Mouse (Mus musculus) layer of hippocampus, postnatal 25 days (tissue): ENCODE measurements at regions not wholly inside any gene's neighbourhood (a gene's known extent, or its start where the extent isn't known, plus 50 kb on each side); places are given as distances from the start of the nearest gene placed in this dataset.

ENCODE experiments used
- DNase-seq, 2 experiments: peaks; one replicate each; pipeline ENCODE4 v3.0.0; 2022; ENCODE audit warnings: mixed read lengths in 2 of 2, low spot score in 1 of 2; ENCODE audit errors: extremely low spot score in 1 of 2

DNA sequence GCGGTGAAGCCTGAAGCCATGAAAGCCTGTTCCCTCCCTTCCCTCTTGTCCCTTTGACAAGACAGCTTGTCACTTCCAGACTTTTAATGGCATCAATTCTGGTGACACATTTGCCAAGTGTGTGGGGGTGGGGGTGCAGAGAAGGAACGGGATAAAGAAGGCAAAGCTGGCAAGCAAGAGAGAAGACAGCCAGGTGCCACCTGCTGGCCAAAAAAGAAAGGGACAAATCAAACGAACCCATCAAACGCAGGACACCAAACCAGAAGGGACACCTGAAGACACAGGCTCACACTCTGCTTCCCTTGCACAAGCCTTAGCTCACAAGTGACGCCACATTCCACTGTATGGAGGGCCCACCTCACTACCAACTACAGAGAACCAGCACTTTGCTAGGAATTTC lies 197.0 kb upstream of the Klf14 start:
- peak in 1 of 2 experiments; percentile 64 for DNase-seq

DNA sequence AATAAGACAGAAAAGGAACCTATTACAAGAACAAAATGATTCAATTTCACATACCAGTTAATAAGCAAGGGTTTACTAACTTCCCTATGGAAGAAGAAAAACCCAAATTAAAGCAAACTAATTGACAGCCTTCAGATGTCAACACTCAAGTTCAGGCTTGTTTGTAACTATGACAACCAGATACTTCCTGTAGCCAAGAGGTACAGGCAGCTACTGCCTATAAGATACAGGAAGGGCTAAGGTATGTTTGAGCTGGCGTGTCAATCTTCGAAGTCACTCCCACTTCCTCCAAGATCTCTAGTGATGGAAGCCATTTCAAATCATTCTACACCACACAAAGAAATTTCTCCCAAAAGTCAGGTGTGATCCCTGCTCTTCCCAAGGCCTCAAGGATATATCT lies 198.1 kb upstream of the Klf14 start:
- DNase-seq: no peak

DNA sequence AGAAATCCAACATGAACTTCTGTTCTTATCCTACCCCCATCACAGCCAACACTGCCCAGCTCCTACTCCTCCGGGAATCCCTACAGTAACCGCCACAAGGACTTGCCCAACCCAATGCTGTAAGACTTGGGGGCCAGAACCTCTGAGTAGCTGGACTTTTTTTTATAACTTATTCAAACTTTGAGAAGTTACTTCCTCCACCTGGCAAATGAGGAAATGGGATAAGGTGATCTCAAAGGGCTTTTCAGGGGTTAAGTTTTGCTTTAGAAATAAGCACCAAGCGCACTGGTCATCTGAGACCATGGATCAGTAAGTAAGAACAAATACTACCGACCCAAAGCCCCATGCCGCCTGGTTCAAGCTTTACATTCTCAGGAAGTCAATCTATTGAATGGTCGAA lies 198.6 kb upstream of the Klf14 start:
- DNase-seq: no peak

DNA sequence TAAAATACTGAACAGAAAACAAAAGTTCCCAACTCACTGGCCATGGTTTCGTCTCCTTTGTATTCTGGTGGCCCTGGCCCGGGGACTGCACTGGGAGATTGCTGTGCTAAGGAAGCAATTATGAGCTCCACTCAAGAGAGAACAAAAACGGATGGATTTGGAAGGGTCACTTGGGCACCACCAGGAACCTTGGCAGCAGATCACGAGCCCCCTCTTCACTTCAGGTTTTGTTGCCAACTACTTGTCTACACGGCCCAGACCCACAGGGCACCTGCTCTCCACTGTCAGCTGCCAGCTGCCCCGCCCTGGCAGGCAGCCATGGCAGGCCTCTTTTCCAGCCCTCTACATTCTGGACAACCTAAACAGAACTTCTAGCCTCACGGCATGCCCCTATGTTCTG lies 199.8 kb upstream of the Klf14 start:
- no peak for DNase-seq

DNA sequence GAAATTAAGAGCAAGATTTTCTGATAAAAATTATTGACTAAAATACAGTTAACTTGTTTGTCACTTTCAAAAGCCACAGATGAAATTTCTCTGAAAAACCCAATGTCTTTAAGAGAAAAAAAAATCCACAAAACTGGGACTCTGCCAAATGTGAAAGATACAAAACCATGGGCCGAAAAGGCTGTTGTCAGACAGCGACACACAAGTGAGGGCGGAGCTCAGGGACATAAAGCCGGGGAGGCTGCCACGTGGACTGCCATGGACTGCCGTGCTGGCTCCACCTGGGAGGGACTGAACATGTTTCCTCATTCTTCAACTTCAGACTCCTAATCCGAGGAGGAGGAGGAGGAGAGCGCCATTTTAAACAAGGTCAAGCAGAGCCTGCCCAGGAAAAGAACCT lies 200.4 kb upstream of the Klf14 start:
- DNase-seq: no peak

DNA sequence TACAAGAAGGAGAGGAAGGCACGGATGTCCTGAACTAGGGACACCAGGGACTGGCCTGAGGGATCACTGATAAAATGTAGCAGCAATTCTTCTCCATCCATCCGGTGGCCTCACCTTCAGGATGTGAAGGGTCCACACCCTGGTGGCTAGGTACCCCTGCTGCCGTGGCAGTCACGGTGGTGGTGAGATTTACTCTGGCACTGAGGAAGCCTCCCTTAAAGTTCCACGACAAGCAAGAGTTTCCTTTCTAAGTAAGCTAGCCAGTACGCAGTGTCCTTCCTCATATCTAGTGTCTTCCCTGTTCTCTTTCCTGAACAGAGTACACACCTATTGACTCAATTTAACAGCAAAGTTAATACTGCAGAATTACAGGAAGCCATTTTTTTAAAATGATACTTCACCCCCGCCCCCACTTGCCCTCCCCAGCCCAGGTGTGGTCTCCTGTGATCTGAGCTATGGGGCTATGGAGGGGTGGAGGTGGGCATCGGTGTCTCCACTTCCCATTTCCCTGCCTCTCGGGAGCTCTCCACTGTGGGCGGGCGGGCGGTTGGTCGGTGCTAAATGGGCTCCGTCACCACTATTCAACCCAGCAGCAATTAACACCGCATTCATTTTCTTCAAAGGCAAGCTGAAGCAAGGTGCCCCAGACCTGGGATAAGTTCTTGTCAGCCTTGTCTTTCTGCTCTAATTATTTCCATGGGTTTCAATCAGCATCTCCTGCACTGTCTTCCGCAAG lies 201.2 kb upstream of the Klf14 start:
- DNase-seq: no peak

DNA sequence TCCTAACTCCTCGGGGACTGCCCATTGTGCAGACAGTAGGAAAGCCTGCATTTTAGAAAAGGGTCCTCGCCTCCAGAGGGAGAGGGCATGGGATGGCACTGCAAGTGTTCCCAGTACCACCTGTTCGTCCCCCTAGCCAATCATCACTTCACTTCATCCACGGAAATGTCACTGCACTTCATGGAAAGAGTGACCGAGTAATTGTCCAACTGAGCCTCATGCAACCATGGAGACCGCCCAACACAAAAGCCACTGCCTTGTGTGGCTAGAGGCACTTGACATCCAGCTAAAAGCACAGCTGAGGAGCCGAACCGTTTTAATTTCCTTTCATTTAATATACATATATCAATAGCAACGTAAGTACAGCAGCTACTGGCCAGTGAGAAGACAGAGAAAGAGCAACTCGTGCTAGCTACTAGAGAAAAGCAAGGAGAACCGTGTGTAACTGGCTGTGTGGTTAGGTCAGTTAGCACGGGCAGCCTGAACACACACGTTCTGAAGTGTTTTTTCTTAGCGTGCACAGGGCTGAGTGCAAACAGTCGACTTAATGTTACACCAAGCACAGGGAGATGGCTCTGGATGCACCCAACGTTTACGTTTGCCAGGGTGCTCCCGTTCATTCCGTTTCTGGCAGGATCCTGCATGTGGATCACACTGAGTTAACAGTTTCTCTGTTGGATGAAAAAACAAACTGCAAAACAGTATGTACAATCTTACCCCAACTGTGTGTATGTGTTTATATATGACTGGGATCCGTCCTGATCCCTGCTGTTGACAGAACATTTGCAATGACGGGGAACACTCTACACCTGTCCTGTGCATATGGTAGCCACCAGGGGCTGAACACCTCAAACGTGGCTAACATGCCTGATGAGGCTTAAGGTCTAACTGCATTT lies 202.8 kb upstream of the Klf14 start:
- DNase-seq: no peak

DNA sequence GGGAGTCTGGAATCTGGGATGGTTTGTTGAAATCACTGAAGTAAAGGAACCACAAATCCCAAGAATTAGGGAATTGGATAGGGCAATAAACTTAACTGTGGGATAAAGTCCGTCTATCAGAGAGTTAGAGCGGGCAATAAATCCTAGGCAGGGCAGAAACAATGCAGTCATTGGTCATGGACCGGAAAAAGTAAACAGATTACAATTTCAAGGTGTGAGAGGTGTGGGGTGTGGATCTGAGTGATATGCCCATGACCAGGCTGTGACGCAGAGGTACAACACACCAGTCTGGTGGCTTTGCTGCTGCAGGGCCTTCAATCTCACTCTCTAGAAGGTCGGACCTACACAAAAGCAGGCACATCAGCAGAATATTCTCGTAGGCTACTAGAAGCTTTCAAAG lies 206.1 kb upstream of the Klf14 start:
- no peak for DNase-seq

DNA sequence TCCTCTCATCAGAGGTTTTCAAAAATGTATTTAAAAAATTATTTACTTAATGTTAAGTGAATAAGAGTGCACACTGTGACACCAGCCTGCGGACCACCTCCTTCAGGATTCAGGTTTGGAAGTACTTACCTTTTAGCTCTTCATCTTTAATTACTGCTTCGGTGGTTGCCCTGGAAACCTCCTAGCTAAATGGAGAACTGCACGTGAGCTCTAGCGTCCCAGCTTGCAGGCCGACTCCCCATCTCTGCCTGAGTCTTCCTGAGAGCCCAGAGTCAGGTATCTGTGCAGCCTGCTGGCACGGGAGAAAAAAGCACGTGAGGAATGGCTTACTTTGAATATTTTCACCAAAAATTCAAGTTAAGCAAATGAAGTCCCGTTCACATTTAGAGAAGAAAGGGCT lies 207.5 kb upstream of the Klf14 start:
- DNase-seq: no peak

DNA sequence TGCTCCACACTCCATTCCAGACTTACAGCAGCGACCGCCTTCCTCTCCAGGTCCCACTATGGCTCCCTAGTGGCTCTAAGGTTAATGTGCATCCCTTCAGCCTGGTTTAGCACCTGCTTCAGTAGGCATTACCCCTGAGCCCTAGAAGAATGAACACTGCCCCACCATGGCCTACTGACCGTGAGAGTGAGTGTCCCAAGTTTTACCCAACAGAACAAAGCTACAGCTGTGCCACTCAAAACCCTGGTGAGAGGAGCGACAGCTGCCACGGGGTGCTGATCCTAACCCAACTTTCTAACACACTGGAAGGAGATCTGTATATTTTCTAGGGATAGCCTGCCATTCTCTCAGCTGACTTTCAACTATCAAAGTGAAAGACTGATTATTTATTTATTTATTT lies 208.9 kb upstream of the Klf14 start:
- no peak for DNase-seq

DNA sequence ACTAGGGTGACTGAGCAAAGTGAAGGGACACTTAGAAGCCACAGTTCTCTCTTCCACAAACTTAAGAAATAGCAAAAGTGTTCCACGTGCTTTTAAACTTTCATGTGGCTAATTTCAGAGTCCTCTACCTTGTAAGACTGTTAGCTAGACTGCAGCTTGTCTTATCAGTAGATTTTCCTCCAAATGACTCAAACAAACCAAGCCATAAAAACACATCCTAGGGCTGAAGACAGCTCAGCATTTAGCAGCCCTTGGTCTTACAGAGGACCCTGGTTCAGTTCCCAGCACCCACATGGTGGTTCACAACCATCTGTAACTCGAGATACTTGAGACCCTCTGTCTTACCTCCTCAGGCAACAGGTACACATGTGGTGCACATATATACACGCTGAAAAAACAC lies 209.9 kb upstream of the Klf14 start:
- no peak for DNase-seq

DNA sequence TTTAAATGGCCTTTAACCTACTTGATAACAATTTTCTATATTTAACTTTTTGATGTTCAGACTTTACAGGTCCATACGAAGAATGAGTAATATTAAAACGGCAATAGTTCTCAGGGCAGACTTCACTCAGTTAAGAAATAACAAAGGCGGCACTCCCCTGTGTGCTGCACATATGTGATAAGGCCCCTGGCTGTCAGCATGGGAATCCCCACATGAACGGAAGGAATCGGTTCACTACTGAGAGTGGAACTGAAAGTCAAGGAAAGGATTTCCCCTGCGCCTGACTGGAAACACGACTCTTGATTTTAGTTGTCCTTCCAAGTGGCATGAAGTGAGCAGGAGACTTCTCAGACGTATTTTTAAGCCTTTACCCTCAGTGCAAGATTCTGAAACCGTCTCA lies 210.5 kb upstream of the Klf14 start:
- no peak for DNase-seq

DNA sequence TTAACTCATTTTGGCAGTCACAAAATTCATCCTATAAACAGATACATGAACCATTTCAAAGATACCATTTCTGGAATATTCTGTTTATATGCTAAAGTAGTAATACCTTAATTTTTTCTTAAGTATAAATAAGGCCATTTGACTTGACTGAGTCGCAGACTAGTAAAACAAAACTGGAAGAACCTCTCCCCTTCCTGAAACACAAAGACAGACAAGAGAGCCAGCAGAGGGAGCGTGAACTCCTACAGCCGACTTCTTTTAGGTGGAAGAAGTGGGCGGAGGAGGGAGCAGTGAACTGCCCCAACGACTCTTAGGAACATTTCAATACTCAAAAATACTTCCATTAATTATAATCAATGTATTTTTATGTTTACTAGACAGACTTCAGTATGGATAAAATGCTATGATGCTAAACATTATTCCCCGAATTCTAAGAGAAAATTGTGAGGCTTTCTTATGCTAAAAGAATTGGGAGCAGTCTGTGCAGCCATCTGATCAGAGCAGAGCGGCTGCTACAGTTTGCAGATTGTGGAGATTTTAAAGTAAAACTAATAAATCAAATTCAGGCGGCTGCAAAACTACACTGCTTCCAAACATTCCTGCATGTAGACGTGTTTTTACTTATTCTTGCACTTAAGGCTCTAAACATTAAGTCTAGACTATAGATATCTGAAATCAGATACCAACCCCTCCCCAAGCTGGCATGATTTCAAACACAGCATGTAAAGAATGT lies 211.2 kb upstream of the Klf14 start:
- DNase-seq: no peak

DNA sequence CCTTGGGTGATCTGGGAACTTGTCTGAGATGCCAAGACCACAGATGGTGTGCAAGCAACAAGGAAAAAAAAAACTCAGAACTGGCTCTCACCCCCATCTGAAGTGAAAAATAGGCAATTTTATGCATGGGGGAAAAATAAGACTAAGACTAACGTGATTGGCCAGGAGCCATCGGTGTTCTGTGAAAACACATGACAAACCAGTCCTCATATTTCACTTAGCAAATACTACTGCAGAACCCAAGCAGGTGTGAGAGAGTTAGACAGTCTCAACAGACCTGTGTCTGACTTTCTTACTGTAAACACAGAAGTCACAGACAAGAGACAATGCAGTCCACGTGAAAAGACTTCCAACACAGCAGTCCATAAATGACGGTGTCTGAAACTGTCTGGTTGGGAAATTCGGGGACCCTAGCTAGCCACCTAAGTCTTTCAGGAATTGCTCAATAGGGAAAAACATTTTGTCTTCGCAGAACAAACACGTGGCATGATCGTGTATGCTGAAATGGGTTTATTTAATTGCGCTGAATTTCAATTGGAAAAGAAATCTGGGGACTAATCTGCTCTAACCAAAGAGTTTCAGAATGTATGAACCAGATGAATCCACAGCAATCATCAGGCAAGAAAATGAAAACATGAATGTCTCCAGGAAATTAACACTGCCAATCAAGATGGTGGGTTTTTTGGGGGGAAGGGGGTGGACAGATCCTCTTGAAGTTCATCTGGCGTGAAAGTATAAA lies 213.1 kb upstream of the Klf14 start:
- DNase-seq: no peak

DNA sequence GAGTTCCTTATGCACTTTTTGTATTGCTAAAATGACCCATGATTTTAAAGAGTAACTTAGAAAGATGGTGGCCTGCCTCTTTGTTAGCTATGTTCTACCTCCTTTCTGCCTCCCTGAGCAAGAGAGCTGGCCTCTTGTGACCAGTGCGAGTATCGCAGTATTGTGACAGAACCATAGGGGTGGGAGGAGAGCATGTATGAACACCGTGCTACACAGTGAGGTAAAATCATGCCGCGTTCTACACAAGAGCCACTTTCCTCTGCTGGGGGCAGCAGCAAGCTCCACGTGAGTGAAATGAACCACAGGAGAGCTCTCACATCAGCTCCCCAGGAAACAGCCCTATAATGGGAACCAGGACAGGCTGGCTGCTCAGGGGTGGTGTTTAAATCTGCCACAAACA lies 216.9 kb upstream of the Klf14 start:
- no peak for DNase-seq

DNA sequence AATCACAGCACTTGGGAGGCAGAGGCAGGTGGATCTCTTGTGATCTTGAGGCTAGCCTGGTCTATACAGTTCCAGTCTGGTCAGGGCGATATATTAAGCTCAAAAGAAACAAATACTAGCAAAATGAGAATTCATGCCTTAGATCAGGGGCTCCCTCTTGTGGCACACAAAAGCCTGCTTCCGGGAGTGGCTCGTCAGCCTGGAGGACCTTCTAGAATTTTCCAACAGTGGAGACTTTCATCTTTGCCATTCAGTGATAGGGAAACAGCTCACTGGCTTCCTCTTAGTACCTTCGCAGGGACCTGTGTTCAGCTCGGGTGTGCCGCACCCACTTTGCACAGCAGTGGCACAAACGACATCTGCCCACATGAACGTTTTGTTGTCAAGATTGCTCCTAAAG lies 217.5 kb upstream of the Klf14 start:
- no peak for DNase-seq

DNA sequence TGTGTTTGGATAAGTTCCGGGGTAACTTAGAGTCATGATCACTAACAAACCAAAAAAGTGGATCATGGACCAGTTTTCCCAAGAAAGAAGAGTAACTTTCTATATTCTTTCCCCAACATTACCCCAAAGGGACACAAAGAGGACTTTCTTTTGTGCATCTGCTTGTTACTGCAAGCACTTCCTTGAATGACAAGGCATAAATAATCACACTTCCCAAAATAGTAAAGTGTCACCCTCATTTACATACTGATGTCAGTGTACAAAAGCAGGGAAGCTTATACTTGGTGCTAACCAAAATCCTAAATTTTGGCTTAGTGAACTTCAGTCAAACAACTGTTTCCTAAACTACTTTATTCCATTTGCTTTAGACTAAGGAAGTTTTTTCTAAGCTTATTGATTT lies 218.0 kb upstream of the Klf14 start:
- no peak for DNase-seq

DNA sequence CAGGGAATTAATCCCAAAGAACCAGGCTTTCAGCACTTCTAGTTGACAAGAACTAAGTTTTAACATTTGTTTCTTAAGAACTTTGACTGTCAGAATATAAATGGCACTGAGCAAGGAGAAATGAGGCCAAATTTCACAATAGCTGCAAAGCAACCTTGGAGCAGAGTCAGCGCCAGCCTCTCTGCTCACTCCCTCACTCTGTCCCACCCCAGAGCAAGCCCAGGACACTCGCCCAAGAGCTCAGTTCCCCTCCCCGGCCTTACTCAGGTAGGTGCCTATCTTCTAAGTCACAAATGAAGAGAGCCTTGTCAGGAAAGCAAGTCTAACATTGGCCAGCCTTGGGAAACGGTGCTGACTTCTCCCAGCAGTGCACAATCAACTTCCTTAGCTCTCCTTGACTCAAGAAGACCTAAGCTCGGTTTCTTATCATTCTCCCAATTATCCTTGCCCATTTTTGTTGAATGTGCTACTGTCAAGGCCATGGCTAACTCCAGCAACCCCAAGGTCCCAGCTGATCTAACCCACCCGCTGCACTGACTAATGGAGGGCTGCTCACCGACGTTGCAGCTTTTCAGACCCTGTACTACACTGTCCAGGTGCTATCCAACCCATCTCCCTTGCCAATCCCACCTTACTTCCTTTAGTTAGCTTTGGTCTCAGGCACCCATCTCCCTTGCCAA lies 219.5 kb upstream of the Klf14 start:
- no peak for DNase-seq

DNA sequence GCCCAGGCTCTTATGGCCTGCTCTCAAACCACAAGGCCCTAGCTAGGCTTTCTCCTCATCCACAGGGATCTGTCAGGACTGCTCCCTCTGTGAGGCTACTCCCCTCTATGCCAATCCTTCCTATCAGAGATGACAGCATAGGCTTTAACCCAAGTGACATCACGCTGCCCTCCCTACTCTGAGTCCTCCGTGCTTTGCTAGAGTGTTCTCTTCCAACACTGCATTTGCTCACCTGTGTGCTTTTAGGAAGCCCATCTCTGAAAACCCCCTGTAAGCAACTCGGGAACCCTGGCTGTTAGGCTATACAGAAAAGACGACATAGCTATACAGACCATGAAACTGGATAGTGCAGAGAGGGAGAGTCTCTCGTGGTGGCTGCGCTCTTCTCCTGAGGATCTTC lies 216.3 kb upstream of the Mkln1 start:
- no peak for DNase-seq

DNA sequence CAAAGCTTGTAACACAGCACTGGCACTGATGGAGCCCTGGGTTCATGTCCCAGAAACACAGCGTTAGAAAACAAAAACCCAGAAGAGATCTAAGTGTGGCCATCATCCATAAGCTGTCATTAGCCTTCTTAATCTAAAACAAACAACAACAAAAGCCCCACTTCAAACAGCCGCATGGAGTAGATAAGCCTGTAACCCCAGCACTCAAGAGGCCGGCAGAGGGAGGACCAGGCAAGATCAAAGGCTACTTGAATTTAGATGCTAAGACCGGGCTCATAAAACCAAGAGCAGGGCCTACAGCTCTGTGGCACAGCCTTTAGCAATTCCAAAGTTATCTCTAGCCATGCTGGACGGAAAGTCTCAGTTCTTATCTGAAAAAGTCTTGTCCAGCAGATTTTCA lies 215.4 kb upstream of the Mkln1 start:
- DNase-seq: no peak
